Mouse (Mus musculus): ENCODE results near the gene Zfp36.
"Not testable (repeated sequence)": the region's sequence is repeated elsewhere in the genome, so short reads cannot be mapped to it uniquely, and the experiment has no call there.

The Zfp36 gene

GRCm38 (mm10) chr7:28380237-28381016 is at the start of gene Zfp36:
Gene Zfp36, minus strand, starts transcription at chr7:28380253.
- DNase-seq (ENCODE audit: low read depth, low spot score), result no peak

GRCm38 (mm10) chr7:28427738-28428137 is 47.7 kb upstream of the Zfp36 start:
- DNase-seq (ENCODE audit: low read depth, low spot score), result no peak

GRCm38 (mm10) chr7:28423018-28423417 is 43.0 kb upstream of the Zfp36 start:
- DNase-seq (ENCODE audit: low read depth, low spot score), result no peak

GRCm38 (mm10) chr7:28419416-28419815 is 39.4 kb upstream of the Zfp36 start:
- DNase-seq (ENCODE audit: low read depth, low spot score), result no peak

- DNase-seq (ENCODE audit: low read depth, low spot score), result no peak
Measured at GRCm38 (mm10) chr7:28418096-28418670, 38.1 kb upstream of the Zfp36 start.

- DNase-seq (ENCODE audit: low read depth, low spot score), result no peak
Measured at GRCm38 (mm10) chr7:28417368-28417767, 37.3 kb upstream of the Zfp36 start.

GRCm38 (mm10) chr7:28412826-28413225 is 32.8 kb upstream of the Zfp36 start:
- DNase-seq (ENCODE audit: low read depth, low spot score), result no peak

- no peak for DNase-seq (ENCODE audit: low read depth, low spot score)
Measured at GRCm38 (mm10) chr7:28410841-28411475, 30.9 kb upstream of the Zfp36 start.

- DNase-seq (ENCODE audit: low read depth, low spot score), result no peak
Measured at GRCm38 (mm10) chr7:28401942-28402341, 21.9 kb upstream of the Zfp36 start.

- no peak for DNase-seq (ENCODE audit: low read depth, low spot score)
Measured at GRCm38 (mm10) chr7:28401030-28401429, 21.0 kb upstream of the Zfp36 start.

- no peak for DNase-seq (ENCODE audit: low read depth, low spot score)
Measured at GRCm38 (mm10) chr7:28398696-28399340, 18.8 kb upstream of the Zfp36 start.

- no peak for DNase-seq (ENCODE audit: low read depth, low spot score)
Measured at GRCm38 (mm10) chr7:28398000-28398399, 17.9 kb upstream of the Zfp36 start.

- no peak for DNase-seq (ENCODE audit: low read depth, low spot score)
Measured at GRCm38 (mm10) chr7:28395425-28395824, 15.4 kb upstream of the Zfp36 start.

GRCm38 (mm10) chr7:28393272-28393951 is 13.4 kb upstream of the Zfp36 start:
- DNase-seq (ENCODE audit: low read depth, low spot score), result no peak

- peak; percentile 99 for DNase-seq (ENCODE audit: low read depth, low spot score)
Measured at GRCm38 (mm10) chr7:28392429-28393271, 12.6 kb upstream of the Zfp36 start, which contains the start of the genes Med29 and Paf1. Gene Med29, minus strand, starts transcription at chr7:28392708. Gene Paf1, plus strand, starts transcription at chr7:28392951.

GRCm38 (mm10) chr7:28390331-28390730 is 10.3 kb upstream of the Zfp36 start:
- no peak for DNase-seq (ENCODE audit: low read depth, low spot score)

- not testable (repeated sequence) for DNase-seq (ENCODE audit: low read depth, low spot score)
Measured at GRCm38 (mm10) chr7:28387384-28387783, 7.3 kb upstream of the Zfp36 start.

GRCm38 (mm10) chr7:28386877-28387276 is 6.8 kb upstream of the Zfp36 start:
- not testable (repeated sequence) for DNase-seq (ENCODE audit: low read depth, low spot score)

- DNase-seq (ENCODE audit: low read depth, low spot score), result peak; percentile 90
Measured at GRCm38 (mm10) chr7:28386462-28386861, 6.4 kb upstream of the Zfp36 start.

- no peak for DNase-seq (ENCODE audit: low read depth, low spot score)
Measured at GRCm38 (mm10) chr7:28386007-28386406, 6.0 kb upstream of the Zfp36 start.

- DNase-seq (ENCODE audit: low read depth, low spot score), result no peak
Measured at GRCm38 (mm10) chr7:28385196-28385595, 5.1 kb upstream of the Zfp36 start.
